Mouse (Mus musculus): Measurements from ENCODE around the gene Tmem131l. TPM values are rescaled to one million over a fixed set of nuclear protein-coding genes. Genes with fewer than 3 reads are reported as not detected.
A peak's percentile ranks its signal among the peaks of the same experiment; 100 is the strongest.

The Tmem131l gene
- total and polyA plus RNA-seq, 2 experiments from 2014 or later = 22.5 to 37.3 TPM

DNA sequence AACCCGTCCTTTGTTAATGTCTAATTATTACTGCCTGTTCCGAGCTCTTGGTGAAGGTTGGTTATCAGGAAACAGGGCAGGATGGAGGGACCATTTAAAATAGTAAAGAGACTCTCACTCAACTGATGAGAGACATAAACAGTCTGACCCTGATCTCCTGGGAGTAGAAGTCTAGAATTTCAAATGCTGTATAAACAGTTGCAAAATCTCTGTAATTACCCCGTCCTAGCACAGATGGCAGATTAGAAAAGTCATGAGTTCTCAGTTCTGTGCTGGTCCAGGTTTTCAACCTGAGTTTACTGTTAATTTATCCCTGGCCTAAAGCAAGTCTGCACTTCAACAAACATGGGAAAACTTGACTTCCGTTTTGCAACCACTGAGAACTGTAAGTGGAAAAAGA lies 20.2 kb upstream of the Tmem131l start:
- Histone ChIP-seq H3K4me2 (ENCODE audit: low read depth, low read length, poor library complexity, severe bottlenecking) (no peak overlapping the region), H3K36me3 (ENCODE audit: insufficient read depth, low read length) (no peaks in the 10 kb centered on the region), H3K4me3 (ENCODE audit: low read depth, low read length) (no peak overlapping the region), H3K27me3 (ENCODE audit: insufficient read depth, low read length) (no peaks in the 10 kb centered on the region), H3K27ac (ENCODE audit: low read depth, low read length) (no peak overlapping the region), H3K9ac (replicated peaks; ENCODE audit: low read length, poor library complexity, severe bottlenecking) (no peak overlapping the region), H3K9me3 (ENCODE audit: low read length) (no peaks in the 10 kb centered on the region), H3K4me1 (ENCODE audit: insufficient read depth, low read length) (no peaks in the 10 kb centered on the region)
- 64% methylated on average over 4 of the region's 4 CpGs for WGBS
- ATAC-seq (ENCODE audit: low FRiP score) (no peak), DNase-seq (ENCODE audit: low spot score) (no peak)
- TF ChIP-seq CTCF (IDR thresholded peaks at IDR 0.05) = no peak

DNA sequence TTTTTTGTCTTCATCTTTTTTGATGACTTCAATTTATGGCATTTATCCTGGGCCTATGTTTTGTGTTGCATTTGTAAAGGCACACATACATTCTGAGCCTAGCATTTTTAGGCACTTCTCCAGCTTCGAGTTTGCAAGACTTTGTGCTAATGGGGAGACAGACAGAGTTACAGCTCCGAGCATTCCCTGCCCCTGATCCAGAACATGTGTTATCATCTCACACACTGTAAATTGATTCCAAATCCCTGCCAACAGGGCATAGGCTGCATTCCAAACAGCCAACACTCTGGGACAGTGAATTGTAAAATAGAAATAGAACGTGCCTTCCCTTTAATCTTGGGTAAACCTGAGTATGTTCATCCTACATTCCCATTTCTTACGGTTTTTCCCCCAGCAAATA lies 19.7 kb upstream of the Tmem131l start:
- DNase-seq (ENCODE audit: low spot score) = no peak

DNA sequence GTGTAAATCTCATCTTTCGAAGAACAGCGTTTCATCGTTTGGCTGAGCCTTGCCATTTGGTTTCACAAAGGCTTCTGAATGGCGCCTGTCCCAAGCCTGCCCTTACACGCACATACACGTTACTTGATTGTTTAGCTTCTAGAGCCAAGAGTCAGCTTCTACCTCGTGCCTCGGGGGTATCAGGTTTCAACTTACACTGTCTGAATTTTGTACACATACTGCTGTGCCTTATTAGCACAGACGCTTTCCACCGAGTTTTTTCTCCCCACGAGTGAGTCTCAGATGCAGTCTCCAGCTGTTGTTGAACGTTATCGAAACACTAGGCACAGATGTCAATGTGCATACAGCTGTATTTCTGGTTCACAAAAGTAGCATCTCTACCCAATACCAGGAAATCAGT lies 19.3 kb upstream of the Tmem131l start:
- WGBS = 61% methylated on average over 13 of the region's 13 CpGs
- DNase-seq (ENCODE audit: low spot score) (peak; percentile 18), ATAC-seq (ENCODE audit: low FRiP score) (no peak)
- no peaks in the 10 kb centered on the region for H3K4me1 ChIP-seq (ENCODE audit: insufficient read depth, low read length)
- no peak overlapping the region for H3K27ac ChIP-seq (ENCODE audit: low read depth, low read length)
- H3K36me3 ChIP-seq (ENCODE audit: insufficient read depth, low read length) = no peaks in the 10 kb centered on the region
- TF ChIP-seq CTCF (IDR thresholded peaks at IDR 0.05) = no peak
- no peak overlapping the region for H3K9ac ChIP-seq (replicated peaks; ENCODE audit: low read length, poor library complexity, severe bottlenecking)
- H3K4me3 ChIP-seq (ENCODE audit: low read depth, low read length) = no peak overlapping the region
- no peak overlapping the region for H3K4me2 ChIP-seq (ENCODE audit: low read depth, low read length, poor library complexity, severe bottlenecking)
- no peaks in the 10 kb centered on the region for H3K27me3 ChIP-seq (ENCODE audit: insufficient read depth, low read length)
- no peaks in the 10 kb centered on the region for H3K9me3 ChIP-seq (ENCODE audit: low read length)

More for the DNA sequence above, 19.7 kb upstream of the Tmem131l start:
- H3K4me2 ChIP-seq (ENCODE audit: low read depth, low read length, poor library complexity, severe bottlenecking) = no peak overlapping the region
- no peaks in the 10 kb centered on the region for H3K4me1 ChIP-seq (ENCODE audit: insufficient read depth, low read length)
- no peaks in the 10 kb centered on the region for H3K36me3 ChIP-seq (ENCODE audit: insufficient read depth, low read length)
- ATAC-seq (ENCODE audit: low FRiP score) = no peak
- no peaks in the 10 kb centered on the region for H3K27me3 ChIP-seq (ENCODE audit: insufficient read depth, low read length)
- H3K4me3 ChIP-seq (ENCODE audit: low read depth, low read length) = no peak overlapping the region
- no peak for TF ChIP-seq CTCF (IDR thresholded peaks at IDR 0.05)
- H3K27ac ChIP-seq (ENCODE audit: low read depth, low read length) = no peak overlapping the region
- no peak overlapping the region for H3K9ac ChIP-seq (replicated peaks; ENCODE audit: low read length, poor library complexity, severe bottlenecking)
- WGBS = 56% methylated on average over 4 of the region's 4 CpGs
- no peaks in the 10 kb centered on the region for H3K9me3 ChIP-seq (ENCODE audit: low read length)

DNA sequence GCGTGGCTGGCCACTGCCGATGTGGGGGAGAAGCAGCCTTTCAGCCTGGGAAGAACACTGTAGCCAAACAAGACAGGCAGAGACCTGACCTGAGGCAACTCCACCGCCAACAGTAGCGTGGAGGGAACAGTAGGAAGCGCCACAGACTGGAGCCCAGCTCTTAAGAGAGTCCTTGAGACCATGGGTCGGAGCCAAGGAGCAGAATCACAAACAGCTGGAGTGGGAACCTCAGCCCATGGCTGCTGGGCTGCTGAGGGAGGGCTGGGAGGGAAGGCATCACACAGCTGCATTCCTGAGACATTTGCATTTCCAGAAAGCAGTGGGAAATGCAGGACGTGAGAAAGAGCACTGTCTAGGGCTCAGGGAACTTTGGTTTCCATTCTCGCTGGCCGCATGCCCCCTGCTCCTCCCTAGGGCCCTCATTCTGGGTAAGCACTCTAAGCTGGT lies 8.8 kb upstream of the Tmem131l start:
- no peaks in the 10 kb centered on the region for H3K36me3 ChIP-seq (ENCODE audit: insufficient read depth, low read length)
- H3K4me1 ChIP-seq (ENCODE audit: insufficient read depth, low read length) = no peaks in the 10 kb centered on the region; the same call in 1 of the 2 replicates
- H3K27ac ChIP-seq (ENCODE audit: low read depth, low read length) = no peak overlapping the region
- 0 out of 2 replicates have a peak, but pooled peaks have one; percentile 19 for TF ChIP-seq CTCF (IDR thresholded peaks at IDR 0.05)
- H3K4me2 ChIP-seq (ENCODE audit: low read depth, low read length, poor library complexity, severe bottlenecking) = no peak overlapping the region
- H3K9ac ChIP-seq (replicated peaks; ENCODE audit: low read length, poor library complexity, severe bottlenecking) = 0 out of 2 replicates have a peak overlapping the region, but pooled peaks have one; percentile 1
- ATAC-seq (ENCODE audit: low FRiP score) (no peak), DNase-seq (ENCODE audit: low spot score) (peak; percentile 33)
- WGBS = 14% methylated on average over 9 of the region's 9 CpGs
- no peaks in the 10 kb centered on the region for H3K27me3 ChIP-seq (ENCODE audit: insufficient read depth, low read length)
- no peak overlapping the region for H3K4me3 ChIP-seq (ENCODE audit: low read depth, low read length)
- no peaks in the 10 kb centered on the region for H3K9me3 ChIP-seq (ENCODE audit: low read length)

DNA sequence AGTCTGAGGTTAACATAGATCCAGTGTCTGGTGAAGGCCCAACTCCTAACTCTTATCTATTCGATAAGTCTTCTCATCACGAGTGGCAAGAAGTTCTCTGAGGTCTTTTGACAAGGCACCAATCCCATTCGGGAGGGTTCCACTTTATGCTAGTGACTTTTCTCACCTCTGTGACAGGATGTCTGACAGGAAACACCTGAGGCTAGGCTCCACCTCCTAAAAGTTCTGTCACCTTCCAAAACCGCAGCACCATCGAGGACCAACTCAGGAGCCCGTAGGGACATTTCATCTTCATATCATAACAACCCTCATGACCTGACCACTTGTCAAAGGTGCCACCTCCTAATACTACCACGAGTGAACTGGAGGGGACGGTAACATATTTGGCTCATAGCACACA lies 6.2 kb upstream of the Tmem131l start:
- WGBS = 95% methylated on average over 8 of the region's 8 CpGs
- TF ChIP-seq CTCF (IDR thresholded peaks at IDR 0.05) = no peak
- Histone ChIP-seq H3K36me3 (ENCODE audit: insufficient read depth, low read length) (no peaks in the 10 kb centered on the region), H3K4me2 (ENCODE audit: low read depth, low read length, poor library complexity, severe bottlenecking) (no peak overlapping the region), H3K27ac (ENCODE audit: low read depth, low read length) (no peak overlapping the region), H3K4me3 (ENCODE audit: low read depth, low read length) (no peak overlapping the region), H3K9me3 (ENCODE audit: low read length) (no peaks in the 10 kb centered on the region), H3K9ac (replicated peaks; ENCODE audit: low read length, poor library complexity, severe bottlenecking) (no peak overlapping the region), H3K4me1 (ENCODE audit: insufficient read depth, low read length) (no peaks in the 10 kb centered on the region; the same call in 1 of the 2 replicates), H3K27me3 (ENCODE audit: insufficient read depth, low read length) (no peaks in the 10 kb centered on the region)
- ATAC-seq (ENCODE audit: low FRiP score) (no peak), DNase-seq (ENCODE audit: low spot score) (no peak)

DNA sequence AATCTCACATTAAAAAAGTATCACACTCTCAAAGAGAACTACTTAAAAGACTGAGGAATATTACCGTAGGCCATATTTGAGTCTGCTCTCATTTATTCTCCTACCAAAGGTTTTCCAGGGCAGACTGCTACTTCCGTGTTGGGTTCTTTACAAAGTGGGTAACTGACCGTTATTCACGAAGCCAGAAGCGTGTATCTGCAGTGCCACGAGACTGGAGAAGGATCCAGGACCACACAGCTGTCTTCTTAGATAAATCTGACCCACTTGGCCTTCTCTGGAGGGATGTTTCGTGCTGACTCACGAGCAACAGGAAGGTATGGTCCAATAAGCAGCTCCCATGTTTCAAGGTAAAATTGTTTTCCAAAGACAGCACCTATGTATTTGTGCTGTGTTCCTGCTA lies 1.8 kb upstream of the Tmem131l start:
- H3K9ac ChIP-seq (replicated peaks; ENCODE audit: low read length, poor library complexity, severe bottlenecking) = no peak overlapping the region
- H3K27ac ChIP-seq (ENCODE audit: low read depth, low read length) = no peak overlapping the region
- ATAC-seq (ENCODE audit: low FRiP score) (no peak), DNase-seq (ENCODE audit: low spot score) (no peak)
- no peak for TF ChIP-seq CTCF (IDR thresholded peaks at IDR 0.05)
- H3K4me2 ChIP-seq (ENCODE audit: low read depth, low read length, poor library complexity, severe bottlenecking) = no peak overlapping the region
- no peaks in the 10 kb centered on the region for H3K36me3 ChIP-seq (ENCODE audit: insufficient read depth, low read length)
- H3K4me3 ChIP-seq (ENCODE audit: low read depth, low read length) = no peak overlapping the region
- 88% methylated on average over 8 of the region's 8 CpGs for WGBS
- H3K4me1 ChIP-seq (ENCODE audit: insufficient read depth, low read length) = peaks cover 6% of the 10 kb centered on the region; the same call in 1 of the 2 replicates
- no peaks in the 10 kb centered on the region for H3K9me3 ChIP-seq (ENCODE audit: low read length)
- H3K27me3 ChIP-seq (ENCODE audit: insufficient read depth, low read length) = no peaks in the 10 kb centered on the region

Measured in midbrain, postnatal 0 days (tissue).